Mouse (Mus musculus): ENCODE data around the gene Sebox. TPM values are rescaled to one million over a fixed set of nuclear protein-coding genes. Genes with fewer than 3 reads are reported as not detected.

Sebox gene
- total and polyA plus RNA-seq, 3 experiments, result not detected

DNA sequence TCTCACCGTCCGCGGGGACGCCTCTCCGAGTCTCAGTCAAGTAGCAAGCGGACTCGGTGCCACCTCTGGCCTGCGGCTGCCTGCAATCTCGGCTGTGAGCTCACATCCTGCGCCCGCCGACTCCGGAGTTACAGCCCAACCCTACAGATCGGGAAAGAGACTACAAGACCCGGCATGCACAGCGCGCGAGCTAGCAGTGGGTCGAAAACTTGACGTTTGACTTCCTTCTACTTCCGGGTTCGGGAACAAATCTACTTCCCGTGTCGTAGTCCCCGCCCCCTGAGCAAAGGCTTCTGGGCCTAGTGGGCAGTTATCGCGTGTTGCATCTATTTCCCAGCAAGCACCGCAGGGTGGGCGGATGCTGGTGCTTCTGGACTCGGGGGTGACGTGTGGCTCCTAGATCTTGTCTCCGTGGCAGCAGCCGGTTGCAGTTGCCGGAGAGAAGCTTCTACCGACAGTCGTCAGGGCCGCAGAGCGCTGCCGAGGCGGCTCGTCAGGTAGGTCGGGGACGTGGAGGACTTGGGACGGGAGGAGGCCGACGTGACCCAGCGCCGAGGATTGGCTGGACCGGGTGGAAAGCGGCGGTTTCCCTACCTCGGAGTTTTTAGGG is 32.9 kb downstream of the Sebox start, which contains the start of the genes Tnfaip1 and Ift20:
TSS of gene Tnfaip1 (minus strand) at position 253 of the 610 bp plus-strand sequence.
TSS of gene Ift20 (plus strand) at position 282 of the 610 bp plus-strand sequence.
- peak; percentile 38; the same call in 1 of the 2 replicates for TF ChIP-seq GATA2 (IDR thresholded peaks at IDR 0.05; ENCODE audit: borderline replicate concordance, low read depth, low read length)
- TF ChIP-seq CTCF (IDR thresholded peaks at IDR 0.05; ENCODE audit: low read depth, low read length), result no peak
- no peak for TF ChIP-seq TAL1 (conservative IDR thresholded peaks at IDR 0.05; ENCODE audit: low read depth, low read length)
- Histone ChIP-seq H3K27me3 (ENCODE audit: insufficient read depth, low read length) (no peaks in the 10 kb centered on the region), H3K4me1 (ENCODE audit: insufficient read depth, low read depth, low read length) (peaks cover 54% of the 10 kb centered on the region), H3K4me3 (ENCODE audit: low read depth, low read length) (peak within 1 kb of the TSS; percentile 94), H3K9me3 (replicated peaks) (no peaks in the 10 kb centered on the region), H3K36me3 (replicated peaks) (peaks cover 35% of the 10 kb centered on the region)
- ATAC-seq (ENCODE audit: extremely low read depth, insufficient number of reproducible peaks, low FRiP score, poor library complexity, severe bottlenecking), result peak; percentile 91
- peak; percentile 84 for DNase-seq (ENCODE audit: low spot score)

DNA sequence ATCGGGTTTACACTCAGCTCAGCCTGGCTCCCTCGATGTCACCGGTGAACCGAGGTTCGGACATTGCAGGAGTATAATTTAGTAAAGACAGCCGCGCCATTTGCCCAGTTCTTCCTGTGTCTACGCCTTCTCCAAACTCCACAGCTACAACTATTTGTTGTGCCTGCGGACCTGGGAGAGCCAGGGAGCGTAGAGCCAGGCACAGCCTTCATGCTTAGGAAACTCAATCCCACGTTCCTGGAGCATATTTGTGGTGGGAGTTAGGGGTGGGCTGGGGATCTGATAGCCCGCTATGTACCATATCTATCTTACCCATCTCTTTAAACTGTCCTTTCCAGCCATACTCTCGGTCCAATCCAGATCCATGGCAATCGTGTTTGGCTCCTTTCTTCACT is 33.4 kb downstream of the Sebox start:
- no peak for DNase-seq (ENCODE audit: low spot score)
- H3K4me3 ChIP-seq (ENCODE audit: low read depth, low read length), result peak overlapping the region; percentile 94
- H3K27me3 ChIP-seq (ENCODE audit: insufficient read depth, low read length), result no peaks in the 10 kb centered on the region
- H3K36me3 ChIP-seq (replicated peaks), result peaks cover 37% of the 10 kb centered on the region
- TF ChIP-seq CTCF (IDR thresholded peaks at IDR 0.05; ENCODE audit: low read depth, low read length) (no peak), GATA1 (IDR thresholded peaks at IDR 0.05; ENCODE audit: borderline replicate concordance, low read length) (no peak), TAL1 (conservative IDR thresholded peaks at IDR 0.05; ENCODE audit: low read depth, low read length) (no peak), POLR2AphosphoS5 (IDR thresholded peaks at IDR 0.05; ENCODE audit: insufficient replicate concordance, low read depth, low read length) (no peak), GATA2 (IDR thresholded peaks at IDR 0.05; ENCODE audit: borderline replicate concordance, low read depth, low read length) (no peak)
- H3K4me1 ChIP-seq (ENCODE audit: insufficient read depth, low read depth, low read length), result peaks cover 54% of the 10 kb centered on the region
- H3K9me3 ChIP-seq (replicated peaks), result no peaks in the 10 kb centered on the region
- no peak for ATAC-seq (ENCODE audit: extremely low read depth, insufficient number of reproducible peaks, low FRiP score, poor library complexity, severe bottlenecking)

DNA sequence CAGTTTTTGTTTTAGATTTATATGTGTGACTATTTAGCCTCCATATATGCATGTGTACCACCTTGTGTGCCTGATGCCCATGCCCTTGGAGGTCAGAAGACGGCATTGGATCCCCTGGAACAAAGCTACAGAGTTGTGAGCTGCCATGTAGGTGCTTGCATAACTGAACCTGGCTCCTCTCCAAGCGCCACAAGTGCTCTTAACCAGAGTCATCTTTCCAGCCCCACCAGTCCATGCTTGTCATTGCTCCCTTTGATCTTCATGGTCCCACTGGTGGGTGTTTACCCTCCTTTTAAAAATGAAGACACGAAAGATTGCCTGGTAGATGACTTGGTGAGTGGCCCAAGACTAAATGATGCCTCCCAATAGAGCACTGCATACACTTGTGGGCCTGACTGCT is 37.1 kb downstream of the Sebox start:
- H3K4me3 ChIP-seq (ENCODE audit: low read depth, low read length), result no peak overlapping the region
- H3K36me3 ChIP-seq (replicated peaks), result peaks cover 66% of the 10 kb centered on the region
- DNase-seq (ENCODE audit: low spot score), result no peak
- no peaks in the 10 kb centered on the region for H3K9me3 ChIP-seq (replicated peaks)
- TF ChIP-seq POLR2AphosphoS5 (IDR thresholded peaks at IDR 0.05; ENCODE audit: insufficient replicate concordance, low read depth, low read length), result no peak
- TF ChIP-seq CTCF (IDR thresholded peaks at IDR 0.05; ENCODE audit: low read depth, low read length), result no peak
- no peak for TF ChIP-seq TAL1 (conservative IDR thresholded peaks at IDR 0.05; ENCODE audit: low read depth, low read length)
- TF ChIP-seq GATA1 (IDR thresholded peaks at IDR 0.05; ENCODE audit: borderline replicate concordance, low read length), result no peak
- no peak for TF ChIP-seq GATA2 (IDR thresholded peaks at IDR 0.05; ENCODE audit: borderline replicate concordance, low read depth, low read length)
- no peaks in the 10 kb centered on the region for H3K27me3 ChIP-seq (ENCODE audit: insufficient read depth, low read length)
- ATAC-seq (ENCODE audit: extremely low read depth, insufficient number of reproducible peaks, low FRiP score, poor library complexity, severe bottlenecking), result no peak
- peaks cover 58% of the 10 kb centered on the region for H3K4me1 ChIP-seq (ENCODE audit: insufficient read depth, low read depth, low read length)

DNA sequence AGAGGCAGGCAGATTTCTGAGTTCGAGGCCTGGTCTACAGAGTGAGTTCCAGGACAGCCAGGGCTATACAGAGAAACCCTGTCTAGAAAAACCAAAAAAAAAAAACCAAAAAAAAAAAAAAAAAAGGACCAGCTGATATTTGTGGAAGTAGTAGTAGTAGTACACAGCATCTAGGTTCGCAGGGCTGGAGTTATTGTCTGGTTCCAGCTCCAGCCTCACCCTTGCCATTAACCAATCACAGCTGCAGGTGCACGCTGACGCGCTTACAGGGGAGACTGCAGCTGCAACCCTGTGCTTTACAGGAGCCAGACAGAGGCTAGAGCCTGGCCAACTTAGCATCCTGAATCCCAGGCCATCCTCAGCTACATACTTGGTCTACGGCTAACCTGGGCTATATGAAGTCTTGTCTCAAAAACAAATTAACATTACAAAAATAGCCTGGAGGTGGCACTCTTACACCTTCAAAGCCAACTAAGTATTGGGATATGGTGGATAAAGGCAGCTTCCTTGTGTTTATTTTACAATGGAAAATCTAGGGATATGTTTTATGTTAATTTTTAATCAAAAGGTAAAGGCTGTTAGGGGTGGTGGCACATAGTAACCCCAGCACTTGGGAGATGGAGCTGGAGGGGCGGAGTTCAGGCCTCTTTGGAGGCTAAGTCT is 41.3 kb downstream of the Sebox start:
- Histone ChIP-seq H3K4me3 (ENCODE audit: low read depth, low read length) (no peak overlapping the region), H3K27me3 (ENCODE audit: insufficient read depth, low read length) (no peaks in the 10 kb centered on the region), H3K9me3 (replicated peaks) (no peaks in the 10 kb centered on the region), H3K36me3 (replicated peaks) (peaks cover 79% of the 10 kb centered on the region), H3K4me1 (ENCODE audit: insufficient read depth, low read depth, low read length) (peaks cover 58% of the 10 kb centered on the region)
- no peak for ATAC-seq (ENCODE audit: extremely low read depth, insufficient number of reproducible peaks, low FRiP score, poor library complexity, severe bottlenecking)
- TF ChIP-seq POLR2AphosphoS5 (IDR thresholded peaks at IDR 0.05; ENCODE audit: insufficient replicate concordance, low read depth, low read length) (no peak), GATA2 (IDR thresholded peaks at IDR 0.05; ENCODE audit: borderline replicate concordance, low read depth, low read length) (no peak), TAL1 (conservative IDR thresholded peaks at IDR 0.05; ENCODE audit: low read depth, low read length) (no peak), GATA1 (IDR thresholded peaks at IDR 0.05; ENCODE audit: borderline replicate concordance, low read length) (no peak), CTCF (IDR thresholded peaks at IDR 0.05; ENCODE audit: low read depth, low read length) (no peak)
- no peak for DNase-seq (ENCODE audit: low spot score)

DNA sequence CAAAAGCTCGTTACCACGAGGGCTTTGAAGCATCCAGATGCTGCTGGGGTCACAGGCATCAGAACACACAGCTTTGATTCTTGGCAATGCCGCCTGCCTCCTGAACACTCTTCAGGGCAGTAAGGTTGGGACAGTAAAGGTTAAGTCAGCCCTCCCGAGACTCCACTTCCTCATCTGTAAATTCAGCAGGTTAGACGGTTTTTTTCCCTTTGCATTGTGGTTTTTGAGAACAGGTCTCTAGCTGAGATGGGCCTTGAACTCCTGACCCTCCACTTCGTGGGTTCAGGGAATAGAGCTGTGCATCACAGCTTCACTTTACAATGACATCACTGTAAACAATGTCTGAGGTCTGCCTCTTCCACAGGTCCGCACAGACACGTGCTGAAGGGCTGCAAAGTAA is 41.9 kb downstream of the Sebox start:
- DNase-seq (ENCODE audit: low spot score) (no peak), ATAC-seq (ENCODE audit: extremely low read depth, insufficient number of reproducible peaks, low FRiP score, poor library complexity, severe bottlenecking) (no peak)
- Histone ChIP-seq H3K36me3 (replicated peaks) (peaks cover 73% of the 10 kb centered on the region), H3K9me3 (replicated peaks) (no peaks in the 10 kb centered on the region), H3K27me3 (ENCODE audit: insufficient read depth, low read length) (no peaks in the 10 kb centered on the region), H3K4me3 (ENCODE audit: low read depth, low read length) (peak overlapping the region; percentile 28; the same call in 1 of the 2 replicates), H3K4me1 (ENCODE audit: insufficient read depth, low read depth, low read length) (peaks cover 55% of the 10 kb centered on the region)
- TF ChIP-seq GATA1 (IDR thresholded peaks at IDR 0.05; ENCODE audit: borderline replicate concordance, low read length) (no peak), POLR2AphosphoS5 (IDR thresholded peaks at IDR 0.05; ENCODE audit: insufficient replicate concordance, low read depth, low read length) (no peak), TAL1 (conservative IDR thresholded peaks at IDR 0.05; ENCODE audit: low read depth, low read length) (no peak), GATA2 (IDR thresholded peaks at IDR 0.05; ENCODE audit: borderline replicate concordance, low read depth, low read length) (no peak), CTCF (IDR thresholded peaks at IDR 0.05; ENCODE audit: low read depth, low read length) (no peak)

DNA sequence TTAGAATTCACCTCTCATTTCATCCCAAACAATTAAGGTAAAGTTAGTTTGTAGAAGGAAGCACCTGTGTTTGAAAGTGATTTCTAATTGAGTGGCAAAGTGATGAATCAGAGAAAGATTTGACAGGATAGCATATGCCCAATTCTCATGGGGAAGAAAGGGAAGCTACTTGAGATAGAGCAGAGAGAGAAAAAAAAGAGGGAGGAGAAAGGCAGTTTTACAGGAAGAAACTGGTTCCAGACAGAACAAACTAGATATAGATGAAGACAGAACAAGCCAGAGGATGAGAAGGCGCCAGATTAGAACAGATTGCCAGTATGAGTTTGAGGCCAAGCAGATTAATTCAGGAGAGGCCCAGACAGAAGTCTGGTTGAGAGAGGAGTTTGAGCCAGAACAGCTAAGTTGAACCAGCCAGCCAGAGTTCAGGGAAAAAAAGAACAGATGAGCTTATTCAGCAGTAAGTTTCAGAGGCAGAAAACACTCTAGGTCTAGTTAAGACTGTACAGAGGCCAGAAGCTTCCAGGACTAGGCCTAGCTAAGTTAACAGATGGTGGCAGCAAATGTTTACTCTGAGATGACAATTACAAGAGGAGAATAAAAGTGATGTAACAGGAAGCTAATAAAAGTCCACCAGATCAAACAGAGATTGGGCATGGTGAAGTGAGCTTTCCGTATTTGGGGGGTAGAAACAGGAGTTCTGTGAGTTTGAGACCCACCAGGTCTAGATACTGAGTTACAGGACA is 44.6 kb downstream of the Sebox start:
- Histone ChIP-seq H3K36me3 (replicated peaks) (peaks cover 50% of the 10 kb centered on the region), H3K9me3 (replicated peaks) (peaks cover 10% of the 10 kb centered on the region; the same call in 1 of the 2 replicates), H3K4me1 (ENCODE audit: insufficient read depth, low read depth, low read length) (peaks cover 56% of the 10 kb centered on the region), H3K4me3 (ENCODE audit: low read depth, low read length) (peak overlapping the region; percentile 49; the same call in 1 of the 2 replicates), H3K27me3 (ENCODE audit: insufficient read depth, low read length) (no peaks in the 10 kb centered on the region)
- DNase-seq (ENCODE audit: low spot score) (no peak), ATAC-seq (ENCODE audit: extremely low read depth, insufficient number of reproducible peaks, low FRiP score, poor library complexity, severe bottlenecking) (no peak)
- TF ChIP-seq GATA1 (IDR thresholded peaks at IDR 0.05; ENCODE audit: borderline replicate concordance, low read length) (no peak), GATA2 (IDR thresholded peaks at IDR 0.05; ENCODE audit: borderline replicate concordance, low read depth, low read length) (no peak), CTCF (IDR thresholded peaks at IDR 0.05; ENCODE audit: low read depth, low read length) (no peak), POLR2AphosphoS5 (IDR thresholded peaks at IDR 0.05; ENCODE audit: insufficient replicate concordance, low read depth, low read length) (no peak), TAL1 (conservative IDR thresholded peaks at IDR 0.05; ENCODE audit: low read depth, low read length) (no peak)
